Mouse (Mus musculus): ENCODE data around the gene Cat. TPM values are rescaled to one million over a fixed set of nuclear protein-coding genes. Genes with fewer than 3 reads are reported as not detected.
A peak's percentile ranks its signal among the peaks of the same experiment; 100 is the strongest.

Cat gene
- polyA plus RNA-seq, 1 experiment from 2014 or later: 91.9 TPM

DNA sequence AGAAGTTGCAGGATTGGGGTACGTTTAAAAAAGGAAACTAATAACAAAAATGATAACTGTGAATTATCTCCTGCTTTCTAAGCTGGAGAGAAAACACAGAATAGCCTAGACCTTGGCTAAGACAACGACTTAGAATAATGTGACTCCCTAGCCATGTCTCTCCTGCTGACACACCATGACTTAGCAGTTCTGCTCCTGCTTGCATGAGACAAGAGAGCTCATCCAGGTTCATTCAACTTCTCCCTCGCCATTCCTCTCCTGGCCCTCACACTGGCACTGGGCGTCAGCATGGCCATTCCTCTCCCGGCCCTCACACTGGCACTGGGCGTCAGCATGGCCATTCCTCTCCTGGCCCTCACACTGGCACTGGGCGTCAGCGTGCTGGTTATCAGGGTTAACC, 4.7 kb downstream of the Cat start:
- Histone ChIP-seq H3K4me1 (ENCODE audit: insufficient read depth, low read depth, low read length) (peaks cover 4% of the 10 kb centered on the region; the same call in 1 of the 2 replicates), H3K27ac (ENCODE audit: low read length) (no peak overlapping the region), H3K4me3 (ENCODE audit: low read depth, low read length) (no peak overlapping the region), H3K4me2 (replicated peaks; ENCODE audit: low read depth, low read length) (no peak overlapping the region; the same call in 1 of the 2 replicates), H3K9ac (replicated peaks; ENCODE audit: low read depth) (no peak overlapping the region), H3K9me3 (ENCODE audit: low read length) (no peaks in the 10 kb centered on the region), H3K36me3 (ENCODE audit: insufficient read depth, low read length) (peaks cover 6% of the 10 kb centered on the region; the same call in 1 of the 2 replicates), H3K27me3 (replicated peaks; ENCODE audit: insufficient read depth, low read length) (no peaks in the 10 kb centered on the region)
- DNase-seq (ENCODE audit: low spot score) (no peak), ATAC-seq (no peak)
- WGBS: 68% methylated on average over 8 of the region's 8 CpGs
- TF ChIP-seq CTCF (IDR thresholded peaks at IDR 0.05) (no peak), EP300 (IDR thresholded peaks at IDR 0.05) (no peak)

DNA sequence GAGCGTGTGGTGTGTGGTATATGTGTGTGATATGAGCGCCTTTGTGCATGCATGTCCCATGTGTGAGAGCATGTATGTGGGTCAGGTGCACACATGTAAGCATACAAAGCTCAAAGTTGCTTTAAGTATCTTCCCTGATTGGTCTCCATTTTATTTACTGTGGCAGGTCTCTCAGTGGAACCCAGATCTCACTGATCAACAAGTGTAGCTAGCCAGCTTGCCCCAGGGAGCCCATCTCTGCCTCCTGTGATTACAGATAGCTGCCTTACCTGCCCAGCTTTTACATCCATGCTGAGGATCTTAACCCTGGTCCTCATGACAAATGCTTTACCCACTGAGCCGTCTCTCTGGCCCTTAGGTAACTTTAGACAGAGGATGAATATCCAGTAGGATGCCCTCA, 6.6 kb downstream of the Cat start:
- Histone ChIP-seq H3K27me3 (replicated peaks; ENCODE audit: insufficient read depth, low read length) (no peaks in the 10 kb centered on the region), H3K9me3 (ENCODE audit: low read length) (no peaks in the 10 kb centered on the region), H3K4me3 (ENCODE audit: low read depth, low read length) (no peak overlapping the region), H3K4me2 (replicated peaks; ENCODE audit: low read depth, low read length) (no peak overlapping the region), H3K27ac (ENCODE audit: low read length) (no peak overlapping the region), H3K9ac (replicated peaks; ENCODE audit: low read depth) (no peak overlapping the region), H3K36me3 (ENCODE audit: insufficient read depth, low read length) (peaks cover 22% of the 10 kb centered on the region; the same call in 1 of the 2 replicates), H3K4me1 (ENCODE audit: insufficient read depth, low read depth, low read length) (peaks cover 4% of the 10 kb centered on the region; the same call in 1 of the 2 replicates)
- no peak for TF ChIP-seq EP300 (IDR thresholded peaks at IDR 0.05)
- TF ChIP-seq CTCF (IDR thresholded peaks at IDR 0.05): no peak
- ATAC-seq (no peak), DNase-seq (ENCODE audit: low spot score) (no peak)
- 96% methylated on average over 3 of the region's 3 CpGs for WGBS

DNA sequence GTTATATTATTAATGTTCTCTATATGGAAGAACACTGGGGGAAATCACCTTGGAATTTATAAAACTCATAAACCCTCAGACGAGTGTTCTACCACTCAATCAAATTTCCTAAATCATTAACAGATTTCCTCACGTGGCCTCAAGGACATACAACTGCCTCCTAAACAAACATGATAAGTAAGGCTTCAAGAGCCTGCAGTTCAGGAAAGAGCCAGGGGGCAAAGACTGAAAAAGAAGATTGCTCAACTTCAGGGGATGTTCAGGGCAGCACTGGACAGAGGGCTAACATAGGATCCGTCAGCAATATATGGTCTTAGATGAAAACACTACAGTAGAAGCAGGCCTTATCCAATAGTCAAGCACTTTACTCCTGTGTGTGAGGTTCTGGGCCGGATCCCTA, 7.5 kb downstream of the Cat start:
- no peaks in the 10 kb centered on the region for H3K9me3 ChIP-seq (ENCODE audit: low read length)
- peak; percentile 75 for ATAC-seq
- no peak for TF ChIP-seq CTCF (IDR thresholded peaks at IDR 0.05)
- TF ChIP-seq EP300 (IDR thresholded peaks at IDR 0.05): peak; percentile 77
- H3K36me3 ChIP-seq (ENCODE audit: insufficient read depth, low read length): peaks cover 28% of the 10 kb centered on the region; the same call in 1 of the 2 replicates
- H3K27ac ChIP-seq (ENCODE audit: low read length): no peak overlapping the region
- peak; percentile 61 for DNase-seq (ENCODE audit: low spot score)
- no peak overlapping the region for H3K4me3 ChIP-seq (ENCODE audit: low read depth, low read length)
- 41% methylated on average over 4 of the region's 4 CpGs for WGBS
- no peaks in the 10 kb centered on the region for H3K27me3 ChIP-seq (replicated peaks; ENCODE audit: insufficient read depth, low read length)
- peaks cover 4% of the 10 kb centered on the region; the same call in 1 of the 2 replicates for H3K4me1 ChIP-seq (ENCODE audit: insufficient read depth, low read depth, low read length)
- H3K9ac ChIP-seq (replicated peaks; ENCODE audit: low read depth): no peak overlapping the region
- H3K4me2 ChIP-seq (replicated peaks; ENCODE audit: low read depth, low read length): no peak overlapping the region

DNA sequence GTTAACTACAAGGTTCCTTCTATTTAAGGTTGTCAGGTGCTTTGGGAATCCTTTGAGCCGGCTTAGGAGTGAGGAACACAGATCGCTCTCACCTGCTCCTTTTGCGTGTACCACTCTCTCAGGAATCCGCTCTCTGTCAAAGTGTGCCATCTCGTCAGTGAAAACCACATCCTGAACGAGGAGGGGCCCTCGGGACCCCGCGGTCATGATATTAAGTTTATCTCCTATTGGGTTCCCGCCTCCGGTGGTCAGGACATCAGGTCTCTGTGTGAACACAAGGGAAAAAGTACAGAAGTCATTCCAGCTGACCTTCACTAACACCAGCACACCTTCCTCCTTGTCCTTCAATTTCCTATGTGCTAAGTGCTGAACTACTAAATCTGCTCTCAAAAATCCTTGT, 8.3 kb downstream of the Cat start:
- Histone ChIP-seq H3K9me3 (ENCODE audit: low read length) (no peaks in the 10 kb centered on the region), H3K4me2 (replicated peaks; ENCODE audit: low read depth, low read length) (no peak overlapping the region), H3K9ac (replicated peaks; ENCODE audit: low read depth) (no peak overlapping the region), H3K36me3 (ENCODE audit: insufficient read depth, low read length) (peaks cover 31% of the 10 kb centered on the region; the same call in 1 of the 2 replicates), H3K4me3 (ENCODE audit: low read depth, low read length) (no peak overlapping the region), H3K4me1 (ENCODE audit: insufficient read depth, low read depth, low read length) (peaks cover 4% of the 10 kb centered on the region; the same call in 1 of the 2 replicates), H3K27me3 (replicated peaks; ENCODE audit: insufficient read depth, low read length) (no peaks in the 10 kb centered on the region), H3K27ac (ENCODE audit: low read length) (no peak overlapping the region)
- ATAC-seq (no peak), DNase-seq (ENCODE audit: low spot score) (no peak)
- 74% methylated on average over 11 of the region's 11 CpGs for WGBS
- no peak for TF ChIP-seq CTCF (IDR thresholded peaks at IDR 0.05)

DNA sequence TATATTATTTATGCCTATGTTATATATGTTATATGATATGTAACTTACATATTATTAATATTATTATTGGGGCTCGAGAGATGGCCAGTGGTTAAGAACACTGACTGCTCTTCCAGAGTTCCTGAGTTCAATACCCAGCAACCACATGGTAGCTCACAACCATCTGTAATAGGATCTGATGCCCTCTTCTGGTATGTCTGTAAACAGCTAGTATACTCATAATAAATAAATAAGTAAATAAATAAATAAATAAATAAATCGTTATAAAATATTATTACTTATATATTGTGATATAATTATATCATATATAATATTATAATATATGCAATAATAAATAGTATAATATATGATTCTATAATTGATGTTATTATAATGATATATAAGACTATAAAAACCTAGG, 8.8 kb downstream of the Cat start:
- Histone ChIP-seq H3K27me3 (replicated peaks; ENCODE audit: insufficient read depth, low read length) (no peaks in the 10 kb centered on the region), H3K27ac (ENCODE audit: low read length) (no peak overlapping the region), H3K4me3 (ENCODE audit: low read depth, low read length) (no peak overlapping the region), H3K9ac (replicated peaks; ENCODE audit: low read depth) (no peak overlapping the region), H3K4me1 (ENCODE audit: insufficient read depth, low read depth, low read length) (peaks cover under 1% of the 10 kb centered on the region; the same call in 1 of the 2 replicates), H3K9me3 (ENCODE audit: low read length) (no peaks in the 10 kb centered on the region), H3K36me3 (ENCODE audit: insufficient read depth, low read length) (peaks cover 36% of the 10 kb centered on the region; the same call in 1 of the 2 replicates), H3K4me2 (replicated peaks; ENCODE audit: low read depth, low read length) (no peak overlapping the region)
- WGBS: 92% methylated on average over 2 of the region's 2 CpGs
- TF ChIP-seq EP300 (IDR thresholded peaks at IDR 0.05) (no peak), CTCF (IDR thresholded peaks at IDR 0.05) (no peak)
- DNase-seq (ENCODE audit: low spot score) (no peak), ATAC-seq (no peak)

DNA sequence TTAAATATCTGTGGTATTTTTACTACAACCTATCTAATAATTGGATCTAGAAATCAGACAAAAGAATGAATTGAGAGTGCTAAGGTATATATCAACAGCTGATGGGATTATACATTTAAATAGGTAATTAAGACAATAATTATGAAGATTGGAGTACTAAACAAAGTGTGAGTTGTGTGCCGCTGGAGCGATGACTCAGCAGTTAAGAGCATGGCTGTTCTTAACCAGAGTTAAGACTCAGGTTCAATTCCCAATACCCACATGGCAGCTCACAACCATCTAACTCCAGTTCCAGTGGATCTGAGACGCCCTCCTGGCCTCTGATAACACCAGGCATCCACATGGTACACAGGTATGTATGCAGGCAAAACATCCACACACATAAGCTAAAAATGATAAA, 11.6 kb downstream of the Cat start:
- Histone ChIP-seq H3K4me2 (replicated peaks; ENCODE audit: low read depth, low read length) (no peak overlapping the region), H3K9ac (replicated peaks; ENCODE audit: low read depth) (no peak overlapping the region), H3K4me1 (ENCODE audit: insufficient read depth, low read depth, low read length) (no peaks in the 10 kb centered on the region), H3K9me3 (ENCODE audit: low read length) (no peaks in the 10 kb centered on the region), H3K27me3 (replicated peaks; ENCODE audit: insufficient read depth, low read length) (no peaks in the 10 kb centered on the region), H3K4me3 (ENCODE audit: low read depth, low read length) (no peak overlapping the region), H3K27ac (ENCODE audit: low read length) (no peak overlapping the region), H3K36me3 (ENCODE audit: insufficient read depth, low read length) (peaks cover 52% of the 10 kb centered on the region; the same call in 1 of the 2 replicates)
- no peak for TF ChIP-seq CTCF (IDR thresholded peaks at IDR 0.05)
- TF ChIP-seq EP300 (IDR thresholded peaks at IDR 0.05): no peak
- ATAC-seq: no peak
- WGBS: 97% methylated on average over 3 of the region's 3 CpGs
- DNase-seq (ENCODE audit: low spot score): no peak

All from lung, postnatal 0 days (tissue).